In genomic region chr7:3304298-3304697, GRCm38 (mm10) we compare ENCODE assay signal across 9 mouse cellular contexts. TPM values are rescaled to one million over a fixed set of nuclear protein-coding genes. Genes with fewer than 3 reads are reported as not detected.
DNase-seq lines count a peak whose midpoint lies in the region; ATAC-seq and TF ChIP-seq lines count a peak whose summit lies in the region.
"Had no signal": no experiment of that assay in that cellular context is flagged by ENCODE, and none has a peak within 500 bp of the region (broad histone marks: within the 10 kb centered on the region; RNA-seq: fewer than 3 reads in every experiment).

No protein-coding gene starts in this region.

- H3K4me3 ChIP-seq in heart, embryonic 11.5 days (ENCODE audit: low read depth, low read length), result no peak overlapping the region
- H3K4me3 ChIP-seq in ES-E14 (ENCODE audit: insufficient read depth in 1 of 2, low read depth in 1 of 2, low read length in 2 of 2, poor library complexity in 1 of 2, severe bottlenecking in 1 of 2), result peak overlapping the region; percentile 76 to 77
- H3K4me3 ChIP-seq in forebrain, embryonic 15.5 days, result peak overlapping the region; percentile 47
- peak overlapping the region; percentile 38 for H3K4me3 ChIP-seq in limb, embryonic 13.5 days
- peak overlapping the region; percentile 46; the same call in 1 of the 2 replicates for H3K4me3 ChIP-seq in spleen, adult 2 months (ENCODE audit: extremely low read depth, insufficient read depth, insufficient read length)

- peaks cover 39% of the 10 kb centered on the region for H3K27me3 ChIP-seq in heart, embryonic 11.5 days (ENCODE audit: control insufficient read depth, insufficient read depth, low read length)
- peaks cover 3% of the 10 kb centered on the region; the same call in 1 of the 2 replicates for H3K27me3 ChIP-seq in forebrain, embryonic 15.5 days
- peaks cover 69% of the 10 kb centered on the region for H3K27me3 ChIP-seq in limb, embryonic 13.5 days
- H3K27me3 ChIP-seq in spleen, adult 2 months (ENCODE audit: control insufficient read depth, insufficient read depth, low read length), result peaks cover 5% of the 10 kb centered on the region

- H3K4me2 ChIP-seq in heart, embryonic 11.5 days, result peak overlapping the region; percentile 87; the same call in 1 of the 2 replicates
- H3K4me2 ChIP-seq in forebrain, embryonic 15.5 days (replicated peaks), result peak overlapping the region; percentile 88
- H3K4me2 ChIP-seq in limb, embryonic 13.5 days (replicated peaks), result peak overlapping the region; percentile 67

- TF ChIP-seq POLR2A in spleen, adult 2 months (IDR thresholded peaks at IDR 0.05; ENCODE audit: low read depth, low read length), result no peak

- intact Hi-C loops in heart, postnatal 14 days (cut with DNase I), result loop anchor here (5.0 kb wide), 1 partner anchor 37 kb away; no protein-coding TSS in a partner anchor

- peaks cover 3% of the 10 kb centered on the region; the same call in 1 of the 2 replicates for H3K4me1 ChIP-seq in heart, embryonic 11.5 days (ENCODE audit: control insufficient read depth, insufficient read depth, low read length)
- H3K4me1 ChIP-seq in ES-E14 (ENCODE audit: control insufficient read depth in 2 of 2, insufficient read depth in 2 of 2, low read length in 2 of 2, poor library complexity in 1 of 2), result peaks cover 11 to 34% of the 10 kb centered on the region in 2 experiments
- peaks cover 44% of the 10 kb centered on the region for H3K4me1 ChIP-seq in forebrain, embryonic 15.5 days
- H3K4me1 ChIP-seq in limb, embryonic 13.5 days, result peaks cover 29% of the 10 kb centered on the region
- H3K4me1 ChIP-seq in spleen, adult 2 months (ENCODE audit: control insufficient read depth, insufficient read depth, insufficient read length), result peaks cover 15% of the 10 kb centered on the region; the same call in 1 of the 2 replicates

- 6% methylated on average over 10 of the region's 10 CpGs for WGBS in heart, embryonic 11.5 days (ENCODE audit: insufficient replicate concordance)
- 5% methylated on average over 10 of the region's 10 CpGs for whole genome bisulfite sequencing in forebrain, embryonic 15.5 days
- 2% methylated on average over 10 of the region's 10 CpGs for WGBS in limb, embryonic 13.5 days
- whole genome bisulfite sequencing in spleen, adult 2 months, result 8% methylated on average over 10 of the region's 10 CpGs

- no peak overlapping the region for H3K27ac ChIP-seq in heart, embryonic 11.5 days (ENCODE audit: low read depth, low read length)
- no peak overlapping the region for H3K27ac ChIP-seq in ES-E14 (ENCODE audit: insufficient read depth, low read depth, low read length, poor library complexity, severe bottlenecking)
- H3K27ac ChIP-seq in forebrain, embryonic 15.5 days (replicated peaks), result no peak overlapping the region
- no peak overlapping the region for H3K27ac ChIP-seq in limb, embryonic 13.5 days
- H3K27ac ChIP-seq in spleen, adult 2 months (ENCODE audit: insufficient read depth, low read length), result no peak overlapping the region
- H3K27ac ChIP-seq: limb, embryonic 15.5 days had no signal

- no peak for TF ChIP-seq CTCF in spleen, adult 2 months (IDR thresholded peaks at IDR 0.05; ENCODE audit: extremely low read depth, insufficient read depth, insufficient read length, insufficient replicate concordance)

- in situ Hi-C loops in ES-E14 (cut with MboI; ENCODE audit: low sequenced_read_pairs in 2 of 2, unreplicated experiment in 2 of 2), result loop anchor here in 1 of 2 experiments (10.0 kb wide), 1 partner anchor 59 kb away; the partner anchor contains the start of gene Nlrp12

- no peak for ATAC-seq in heart, embryonic 11.5 days (replicated peaks; ENCODE audit: insufficient number of reproducible peaks, low FRiP score, low TSS enrichment)
- peak; percentile 17 for ATAC-seq in forebrain, embryonic 15.5 days (replicated peaks)
- no peak for ATAC-seq in limb, embryonic 13.5 days (ENCODE audit: low FRiP score, low read depth)

- H3K36me3 ChIP-seq in heart, embryonic 11.5 days (ENCODE audit: control insufficient read depth, insufficient read depth, low read length), result 0 out of 2 replicates have a peak, but pooled peaks cover 4% of the 10 kb centered on the region
- H3K36me3 ChIP-seq in ES-E14 (ENCODE audit: control insufficient read depth, insufficient read depth, low read length, poor library complexity, severe bottlenecking), result no peaks in the 10 kb centered on the region; the same call in 1 of the 2 replicates
- H3K36me3 ChIP-seq in forebrain, embryonic 15.5 days, result no peaks in the 10 kb centered on the region
- H3K36me3 ChIP-seq in limb, embryonic 13.5 days, result peaks cover 9% of the 10 kb centered on the region
- 0 out of 2 replicates have a peak, but pooled peaks cover 2% of the 10 kb centered on the region for H3K36me3 ChIP-seq in spleen, adult 2 months (ENCODE audit: control insufficient read depth, insufficient read depth, low read length)

- H3K9me3 ChIP-seq in heart, embryonic 11.5 days (replicated peaks; ENCODE audit: control insufficient read depth, low read length), result no peaks in the 10 kb centered on the region
- H3K9me3 ChIP-seq in ES-E14 (ENCODE audit: control insufficient read depth, insufficient read depth, low read depth, low read length), result no peaks in the 10 kb centered on the region
- no peaks in the 10 kb centered on the region for H3K9me3 ChIP-seq in forebrain, embryonic 15.5 days
- no peaks in the 10 kb centered on the region for H3K9me3 ChIP-seq in limb, embryonic 13.5 days
- H3K9me3 ChIP-seq: limb, embryonic 15.5 days had no signal

- H3K9ac ChIP-seq in heart, embryonic 11.5 days (ENCODE audit: low read depth, low read length), result no peak overlapping the region
- no peak overlapping the region; the same call in 1 of the 2 replicates for H3K9ac ChIP-seq in ES-E14 (ENCODE audit: insufficient read depth, low read depth, low read length, poor library complexity, severe bottlenecking)
- peak overlapping the region; percentile 40; the same call in 1 of the 2 replicates for H3K9ac ChIP-seq in forebrain, embryonic 15.5 days (replicated peaks)
- H3K9ac ChIP-seq in limb, embryonic 13.5 days, result no peak overlapping the region
- H3K9ac ChIP-seq: limb, embryonic 15.5 days had no signal

- DNase-seq in heart, postnatal 14 days, result no peak
- no peak for DNase-seq in ES-E14 (ENCODE audit: low read depth, low spot score)
- DNase-seq in spleen, adult 2 months (ENCODE audit: low read depth in 1 of 2, low spot score in 2 of 2), result peak in 1 of 2 experiments; percentile 70
- no peak for DNase-seq in gastrocnemius, adult 18-20 months (ENCODE audit: low spot score)
- DNase-seq in testis, postnatal 10 days (ENCODE audit: low spot score), result no peak

TF ChIP-seq in ES-E14, 5 proteins besides CTCF, POLR2A, EP300 and RAD21:
- TF ChIP-seq CHD2 (IDR thresholded peaks at IDR 0.05; ENCODE audit: low read depth, low read length), result no peak
- TF ChIP-seq ZNF384 (IDR thresholded peaks at IDR 0.05; ENCODE audit: low read depth, low read length), result no peak
- TF ChIP-seq ZC3H11A (IDR thresholded peaks at IDR 0.05; ENCODE audit: borderline replicate concordance, low read depth, low read length), result no peak
- no peak for TF ChIP-seq HCFC1 (IDR thresholded peaks at IDR 0.05; ENCODE audit: borderline replicate concordance, insufficient read depth, low read length)

RNA-seq across cellular contexts. Expression of gene Prkcg, which starts 15.3 kb away (rescaled TPM):
- 0.10 and 0.14 TPM in 2 replicates for polyA plus RNA-seq in heart, embryonic 11.5 days (2014; fragmentation: Nextera tagmentation; extraction: Ambion mirVana)
- total RNA-seq in heart, postnatal 14 days (2021), result 1 to 10 TPM; 3.2 to 3.5 TPM
- 6.6 and 7.3 TPM in 2 replicates for total RNA-seq in ES-E14 (2012; rRNA removed)
- polyA plus RNA-seq in forebrain, embryonic 15.5 days (2015; fragmentation: Nextera tagmentation; extraction: Ambion mirVana), result 1.5 and 2.0 TPM in 2 replicates
- 0.15 and 0.23 TPM in 2 replicates for polyA plus RNA-seq in limb, embryonic 13.5 days (2015; fragmentation: Nextera tagmentation; extraction: Ambion mirVana)
- polyA plus RNA-seq in spleen, adult 2 months (2012; rRNA removed), result 4.8 and 5.7 TPM in 2 replicates
- total RNA-seq in gastrocnemius, adult 18-20 months (2021), result under 1 TPM; 0.30 to 0.76 TPM

RNA-seq across cellular contexts. Expression of gene Myadm, which starts 15.4 kb away (rescaled TPM):
- polyA plus RNA-seq in heart, embryonic 11.5 days (2014; fragmentation: Nextera tagmentation; extraction: Ambion mirVana), result 221 and 235 TPM in 2 replicates
- total RNA-seq in heart, postnatal 14 days (2021), result 100 to 1,000 TPM; 196 to 216 TPM
- total RNA-seq in ES-E14 (2012; rRNA removed), result 80.8 and 84.1 TPM in 2 replicates
- 19.6 and 21.4 TPM in 2 replicates for polyA plus RNA-seq in forebrain, embryonic 15.5 days (2015; fragmentation: Nextera tagmentation; extraction: Ambion mirVana)
- polyA plus RNA-seq in limb, embryonic 13.5 days (2015; fragmentation: Nextera tagmentation; extraction: Ambion mirVana), result 63.6 and 67.8 TPM in 2 replicates
- 126 and 181 TPM in 2 replicates for polyA plus RNA-seq in spleen, adult 2 months (2012; rRNA removed)
- total RNA-seq in gastrocnemius, adult 18-20 months (2021), result 10 to 100 TPM; 21.1 to 38.5 TPM

RNA-seq across cellular contexts. Expression of gene Cacng7, which starts 28.5 kb away (rescaled TPM):
- 0.24 and 0.27 TPM in 2 replicates for polyA plus RNA-seq in heart, embryonic 11.5 days (2014; fragmentation: Nextera tagmentation; extraction: Ambion mirVana)
- total RNA-seq in heart, postnatal 14 days (2021), result 1 to 10 TPM; 5.3 to 5.6 TPM
- total RNA-seq in ES-E14 (2012; rRNA removed), result 14.4 and 16.0 TPM in 2 replicates
- polyA plus RNA-seq in forebrain, embryonic 15.5 days (2015; fragmentation: Nextera tagmentation; extraction: Ambion mirVana), result 3.4 and 4.5 TPM in 2 replicates
- 3.8 and 4.1 TPM in 2 replicates for polyA plus RNA-seq in limb, embryonic 13.5 days (2015; fragmentation: Nextera tagmentation; extraction: Ambion mirVana)
- polyA plus RNA-seq in spleen, adult 2 months (2012; rRNA removed), result 1.1 and 1.3 TPM in 2 replicates
- total RNA-seq in gastrocnemius, adult 18-20 months (2021), result 10 to 100 TPM; 11.0 to 11.6 TPM

RNA-seq across cellular contexts. Expression of gene Nlrp12, which starts 54.8 kb away (rescaled TPM):
- polyA plus RNA-seq in heart, embryonic 11.5 days (2014; fragmentation: Nextera tagmentation; extraction: Ambion mirVana), result not detected in 2 replicates
- not detected for total RNA-seq in heart, postnatal 14 days (2021)
- total RNA-seq in ES-E14 (2012; rRNA removed), result 3.7 and 8.0 TPM in 2 replicates
- polyA plus RNA-seq in forebrain, embryonic 15.5 days (2015; fragmentation: Nextera tagmentation; extraction: Ambion mirVana), result not detected in 2 replicates
- not detected in 2 replicates for polyA plus RNA-seq in limb, embryonic 13.5 days (2015; fragmentation: Nextera tagmentation; extraction: Ambion mirVana)
- polyA plus RNA-seq in spleen, adult 2 months (2012; rRNA removed), result 0.46 and 0.63 TPM in 2 replicates
- not detected for total RNA-seq in gastrocnemius, adult 18-20 months (2021)
- polyA plus RNA-seq: limb, embryonic 15.5 days had no signal
